Mouse (Mus musculus): ENCODE measurements around the gene Olfr56.

The Olfr56 gene

GRCm38 (mm10) chr11:49092053-49092586, 113.4 kb downstream of the Olfr56 start:
- DNase-seq (ENCODE audit: low spot score in 2 of 2): no peak

GRCm38 (mm10) chr11:49092786-49093185, 114.1 kb downstream of the Olfr56 start:
- no peak for DNase-seq (ENCODE audit: low spot score in 2 of 2)

- peak; percentile 53 to 64 for DNase-seq (ENCODE audit: low spot score in 2 of 2)
Measured at GRCm38 (mm10) chr11:49093861-49094660, 115.4 kb downstream of the Olfr56 start.

GRCm38 (mm10) chr11:49095367-49095766, 116.7 kb downstream of the Olfr56 start:
- DNase-seq (ENCODE audit: low spot score in 2 of 2): no peak

GRCm38 (mm10) chr11:49100409-49100808, 121.7 kb downstream of the Olfr56 start:
- DNase-seq (ENCODE audit: low spot score in 2 of 2): no peak

- peak; percentile 58 to 66 for DNase-seq (ENCODE audit: low spot score in 2 of 2)
Measured at GRCm38 (mm10) chr11:49101500-49101899, 122.8 kb downstream of the Olfr56 start.

GRCm38 (mm10) chr11:49103047-49103693, 124.5 kb downstream of the Olfr56 start:
- peak; percentile 77 to 97 for DNase-seq (ENCODE audit: low spot score in 2 of 2)

GRCm38 (mm10) chr11:49105752-49106151, 127.1 kb downstream of the Olfr56 start:
- DNase-seq (ENCODE audit: low spot score in 2 of 2): no peak

GRCm38 (mm10) chr11:49107650-49108537, 129.2 kb downstream of the Olfr56 start:
- DNase-seq (ENCODE audit: low spot score in 2 of 2): no peak

GRCm38 (mm10) chr11:49108833-49109232, 130.1 kb downstream of the Olfr56 start:
- peak in 1 of 2 experiments; percentile 62 for DNase-seq (ENCODE audit: low spot score in 2 of 2)

- no peak for DNase-seq (ENCODE audit: low spot score in 2 of 2)
Measured at GRCm38 (mm10) chr11:49111000-49111399, 132.3 kb downstream of the Olfr56 start.

- DNase-seq (ENCODE audit: low spot score in 2 of 2): no peak
Measured at GRCm38 (mm10) chr11:49112624-49113219, 134.0 kb downstream of the Olfr56 start.

GRCm38 (mm10) chr11:49114158-49114557, 135.5 kb downstream of the Olfr56 start:
- no peak for DNase-seq (ENCODE audit: low spot score in 2 of 2)

GRCm38 (mm10) chr11:49114774-49115173, 136.1 kb downstream of the Olfr56 start, which contains the start of gene Olfr1396:
TSS of gene Olfr1396 (minus strand) at chr11:49114874.
- no peak for DNase-seq (ENCODE audit: low spot score in 2 of 2)

- no peak for DNase-seq (ENCODE audit: low spot score in 2 of 2)
Measured at GRCm38 (mm10) chr11:49119635-49120034, 140.9 kb downstream of the Olfr56 start.

- DNase-seq (ENCODE audit: low spot score in 2 of 2): no peak
Measured at GRCm38 (mm10) chr11:49124169-49124568, 145.5 kb downstream of the Olfr56 start.

GRCm38 (mm10) chr11:49141974-49142373, 163.3 kb downstream of the Olfr56 start, which contains the start of gene Olfr1395:
TSS of gene Olfr1395 (plus strand) at chr11:49142274.
- no peak for DNase-seq (ENCODE audit: low spot score in 2 of 2)

- no peak for DNase-seq (ENCODE audit: low spot score in 2 of 2)
Measured at GRCm38 (mm10) chr11:49154077-49154476, 175.4 kb downstream of the Olfr56 start, which contains the start of gene Olfr1394. TSS of gene Olfr1394 (plus strand) at chr11:49154377.

- DNase-seq (ENCODE audit: low spot score in 2 of 2): no peak
Measured at GRCm38 (mm10) chr11:49156821-49157814, 178.4 kb downstream of the Olfr56 start.
